Mouse (Mus musculus): ENCODE data around the gene Chkb. TPM values are rescaled to one million over a fixed set of nuclear protein-coding genes. Genes with fewer than 3 reads are reported as not detected.

Chkb gene
- polyA plus RNA-seq, 1 experiment from 2014 or later = 26.2 TPM

DNA sequence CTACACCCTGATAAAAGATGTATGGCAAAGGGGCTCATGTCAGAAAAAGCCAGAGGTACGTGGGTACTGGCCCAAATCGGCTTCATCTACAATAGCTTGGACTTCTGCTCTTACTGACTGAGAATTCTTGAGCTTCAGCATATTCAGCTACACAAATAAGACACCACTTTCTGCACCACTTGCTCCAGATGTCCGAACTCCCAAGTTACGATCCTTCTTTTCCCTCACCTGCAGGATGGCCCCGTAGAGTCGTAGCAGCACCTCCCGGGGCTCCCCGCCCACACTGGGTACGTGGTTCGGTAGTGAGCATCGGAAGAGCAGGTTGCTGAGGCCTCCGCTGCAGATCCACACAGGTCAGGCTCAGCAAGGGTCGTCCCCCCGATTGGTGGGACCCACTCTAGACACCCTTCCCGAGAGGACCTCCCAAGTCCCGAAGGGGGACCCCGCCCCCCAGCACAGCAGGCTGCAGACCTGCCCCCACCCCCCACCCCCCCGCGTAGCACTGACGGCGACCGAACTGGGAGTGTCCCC lies 822 bp downstream of the Chkb start:
- Histone ChIP-seq H3K4me1 (replicated peaks) (peaks cover 36% of the 10 kb centered on the region), H3K27ac (replicated peaks) (peak overlapping the region; percentile 100), H3K9me3 (replicated peaks) (no peaks in the 10 kb centered on the region), H3K4me2 (peak overlapping the region; percentile 90), H3K27me3 (no peaks in the 10 kb centered on the region), H3K4me3 (replicated peaks) (peak overlapping the region; percentile 85), H3K36me3 (replicated peaks) (peaks cover 27% of the 10 kb centered on the region), H3K9ac (peak overlapping the region; percentile 84)
- 8% methylated on average over 22 of the region's 22 CpGs for WGBS (ENCODE audit: insufficient replicate concordance)
- peak; percentile 1; the same call in 1 of the 2 replicates for ATAC-seq (ENCODE audit: insufficient read depth)

DNA sequence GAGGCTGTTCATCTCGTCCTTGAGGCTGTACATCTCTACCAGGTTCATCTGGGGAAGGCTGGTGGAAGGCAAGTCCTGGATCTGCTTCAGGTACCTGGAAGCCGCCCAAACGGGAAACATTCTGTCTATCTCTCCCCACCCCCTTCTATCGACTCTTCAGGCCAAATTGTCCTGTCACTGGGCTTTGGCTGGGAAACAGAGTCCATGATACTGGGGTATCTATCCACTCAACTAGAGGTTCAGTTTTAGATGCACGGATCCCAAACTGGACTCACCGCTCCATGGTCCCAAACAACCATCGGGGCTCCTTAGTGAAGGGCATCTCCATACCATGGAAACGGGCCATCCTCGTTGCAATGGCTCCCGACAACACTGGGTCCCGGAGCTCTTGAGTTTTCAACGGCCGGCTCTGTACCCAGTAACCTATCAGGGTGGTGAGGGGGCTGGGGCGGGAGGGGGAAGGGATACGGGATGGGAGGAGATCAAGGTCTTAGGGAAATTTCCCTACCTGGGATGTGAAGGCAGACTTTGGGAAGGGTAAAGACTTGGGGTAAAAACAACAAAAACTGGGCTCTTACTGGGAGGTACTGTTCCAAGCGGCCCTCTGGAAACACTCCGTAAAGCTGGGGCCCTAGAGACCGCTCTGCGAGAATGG lies 1.4 kb downstream of the Chkb start:
- Histone ChIP-seq H3K9me3 (replicated peaks) (no peaks in the 10 kb centered on the region), H3K36me3 (replicated peaks) (peaks cover 27% of the 10 kb centered on the region), H3K4me1 (replicated peaks) (peaks cover 36% of the 10 kb centered on the region), H3K4me3 (replicated peaks) (peak overlapping the region; percentile 85), H3K27ac (replicated peaks) (no peak overlapping the region; the same call in 1 of the 2 replicates), H3K4me2 (peak overlapping the region; percentile 90), H3K27me3 (no peaks in the 10 kb centered on the region), H3K9ac (peak overlapping the region; percentile 84)
- 84% methylated on average over 19 of the region's 19 CpGs for WGBS (ENCODE audit: insufficient replicate concordance)
- no peak for ATAC-seq (ENCODE audit: insufficient read depth)

- H3K9ac ChIP-seq = no peak overlapping the region
- no peaks in the 10 kb centered on the region for H3K27me3 ChIP-seq
- H3K9me3 ChIP-seq (replicated peaks) = no peaks in the 10 kb centered on the region
- H3K36me3 ChIP-seq (replicated peaks) = peaks cover 27% of the 10 kb centered on the region
- H3K4me1 ChIP-seq (replicated peaks) = peaks cover 36% of the 10 kb centered on the region
- WGBS (ENCODE audit: insufficient replicate concordance) = 84% methylated on average over 10 of the region's 10 CpGs
- no peak overlapping the region for H3K27ac ChIP-seq (replicated peaks)
- no peak for ATAC-seq (ENCODE audit: insufficient read depth)
- no peak overlapping the region for H3K4me3 ChIP-seq (replicated peaks)
- H3K4me2 ChIP-seq = no peak overlapping the region
Measured at GRCm38 (mm10) chr15:89426716-89427115, 3.0 kb downstream of the Chkb start.

DNA sequence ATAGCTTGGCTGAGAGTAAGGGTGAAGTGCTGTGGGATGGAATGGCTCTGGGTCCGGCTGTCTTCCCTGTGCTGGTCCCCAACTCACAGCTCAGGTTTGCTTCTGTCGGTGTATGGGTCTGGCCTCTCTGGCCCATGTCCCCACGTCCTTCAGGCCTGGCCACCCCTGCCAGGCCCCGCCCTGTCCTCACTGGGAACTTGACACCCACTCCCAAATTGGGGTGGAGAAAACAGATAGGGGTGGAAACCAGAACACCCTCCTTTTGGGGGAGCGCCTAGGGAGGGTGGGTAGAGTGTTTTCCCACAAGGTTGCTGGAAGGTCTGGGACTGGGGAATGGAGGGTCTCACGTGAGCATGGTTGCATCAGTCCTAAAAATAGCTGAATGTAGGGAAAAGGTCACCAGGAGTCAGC lies 4.0 kb downstream of the Chkb start, which contains the start of gene Cpt1b:
TSS of gene Cpt1b (minus strand) at position 153 of the 411 bp plus-strand sequence.
- no peak within 1 kb of the TSS for H3K9ac ChIP-seq
- peak within 1 kb of the TSS; percentile 47 for H3K4me2 ChIP-seq

DNA sequence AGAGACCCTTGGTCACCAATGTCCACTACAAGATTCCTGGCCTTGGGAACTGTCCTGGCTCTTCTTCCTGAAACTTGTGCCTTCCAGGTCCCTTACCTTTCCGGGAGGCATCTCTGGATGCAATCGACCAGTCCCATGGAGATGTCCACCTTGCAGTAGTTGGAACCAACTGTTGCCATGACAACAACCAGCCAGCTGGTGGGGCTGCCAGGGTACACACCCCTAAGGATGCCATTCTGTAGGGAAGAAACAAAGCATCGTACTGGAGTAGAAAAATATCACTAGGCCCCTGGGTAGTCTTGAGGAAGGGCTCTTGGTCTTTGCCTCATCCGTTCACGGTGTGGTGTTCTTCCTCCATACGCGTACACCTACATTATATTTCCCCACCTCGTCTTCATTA lies 5.1 kb downstream of the Chkb start:
- Histone ChIP-seq H3K9me3 (replicated peaks) (no peaks in the 10 kb centered on the region), H3K27me3 (no peaks in the 10 kb centered on the region), H3K36me3 (replicated peaks) (peaks cover 30% of the 10 kb centered on the region), H3K9ac (no peak overlapping the region), H3K27ac (replicated peaks) (no peak overlapping the region), H3K4me1 (replicated peaks) (peaks cover 20% of the 10 kb centered on the region), H3K4me3 (replicated peaks) (no peak overlapping the region), H3K4me2 (no peak overlapping the region)
- 71% methylated on average over 8 of the region's 8 CpGs for WGBS (ENCODE audit: insufficient replicate concordance)
- ATAC-seq (ENCODE audit: insufficient read depth) = no peak

More for the DNA sequence above, 4.0 kb downstream of the Chkb start, which contains the start of gene Cpt1b:
- H3K9me3 ChIP-seq (replicated peaks) = no peaks in the 10 kb centered on the region
- WGBS (ENCODE audit: insufficient replicate concordance) = 57% methylated on average over 6 of the region's 6 CpGs
- no peaks in the 10 kb centered on the region for H3K27me3 ChIP-seq
- H3K4me1 ChIP-seq (replicated peaks) = peaks cover 27% of the 10 kb centered on the region
- 0 out of 2 replicates have a peak within 1 kb of the TSS, but pooled peaks have one; percentile 41 for H3K27ac ChIP-seq (replicated peaks)
- H3K4me3 ChIP-seq (replicated peaks) = no peak within 1 kb of the TSS
- peaks cover 27% of the 10 kb centered on the region for H3K36me3 ChIP-seq (replicated peaks)
- no peak for ATAC-seq (ENCODE audit: insufficient read depth)

DNA sequence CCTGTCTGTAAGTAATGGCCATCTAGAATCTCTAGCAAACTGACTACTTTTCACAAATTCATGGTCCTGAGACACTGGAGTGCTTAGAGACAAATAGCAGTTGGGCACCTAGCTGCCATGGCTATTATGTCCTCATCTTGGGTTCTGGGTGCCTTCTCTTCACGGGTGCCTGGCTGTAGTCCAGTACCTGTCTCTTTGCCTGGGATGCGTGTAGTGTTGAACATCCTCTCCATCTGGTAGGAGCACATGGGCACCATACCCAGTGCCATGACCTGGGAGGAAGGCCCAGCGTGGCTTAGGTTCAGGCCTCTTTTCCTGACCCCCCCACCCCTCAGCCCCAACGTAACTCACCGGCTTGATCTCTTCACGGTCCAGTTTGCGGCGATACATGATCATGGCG lies 7.8 kb downstream of the Chkb start:
- Histone ChIP-seq H3K4me3 (replicated peaks) (no peak overlapping the region), H3K27ac (replicated peaks) (no peak overlapping the region), H3K9ac (no peak overlapping the region), H3K4me2 (no peak overlapping the region), H3K4me1 (replicated peaks) (peaks cover 9% of the 10 kb centered on the region), H3K27me3 (no peaks in the 10 kb centered on the region), H3K36me3 (replicated peaks) (peaks cover 29% of the 10 kb centered on the region), H3K9me3 (replicated peaks) (no peaks in the 10 kb centered on the region)
- ATAC-seq (ENCODE audit: insufficient read depth) = no peak
- WGBS (ENCODE audit: insufficient replicate concordance) = 89% methylated on average over 9 of the region's 9 CpGs

DNA sequence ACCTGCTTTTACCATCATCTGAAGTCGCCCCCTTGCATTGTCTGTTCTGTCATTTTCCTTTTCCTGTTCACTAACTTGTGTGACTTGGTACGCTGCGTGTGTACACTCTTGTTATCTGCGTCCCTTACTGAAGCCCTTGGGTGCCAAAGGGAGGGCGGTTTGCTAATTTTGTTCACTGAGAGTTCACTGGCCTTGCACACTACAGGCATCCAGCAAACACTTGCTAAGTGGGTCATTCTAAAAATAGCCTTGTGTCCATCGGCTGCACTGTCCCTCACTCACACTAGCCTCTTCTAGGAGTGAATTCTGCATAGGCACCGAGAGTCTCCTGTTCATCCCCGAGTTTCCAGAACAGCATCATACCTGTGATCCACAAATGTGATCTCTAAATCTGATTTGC lies 14.4 kb downstream of the Chkb start:
- no peak for ATAC-seq (ENCODE audit: insufficient read depth)
- WGBS (ENCODE audit: insufficient replicate concordance) = 76% methylated on average over 8 of the region's 8 CpGs

GRCm38 (mm10) chr15:89410118-89410517 lies 19.6 kb downstream of the Chkb start, which contains the start of gene Syce3:
Syce3 (minus strand) TSS chr15:89410503.
- Histone ChIP-seq H3K9me3 (replicated peaks) (no peaks in the 10 kb centered on the region), H3K27ac (replicated peaks) (no peak within 1 kb of the TSS), H3K4me1 (replicated peaks) (no peaks in the 10 kb centered on the region), H3K4me3 (replicated peaks) (no peak within 1 kb of the TSS), H3K36me3 (replicated peaks) (no peaks in the 10 kb centered on the region), H3K9ac (no peak within 1 kb of the TSS), H3K27me3 (no peaks in the 10 kb centered on the region), H3K4me2 (no peak within 1 kb of the TSS)
- no peak for ATAC-seq (ENCODE audit: insufficient read depth)
- 76% methylated on average over 24 of the region's 24 CpGs for WGBS (ENCODE audit: insufficient replicate concordance)

More for the DNA sequence above, 14.4 kb downstream of the Chkb start:
- 0 out of 2 replicates have a peak, but pooled peaks cover 16% of the 10 kb centered on the region for H3K36me3 ChIP-seq (replicated peaks)
- no peaks in the 10 kb centered on the region for H3K9me3 ChIP-seq (replicated peaks)
- no peaks in the 10 kb centered on the region for H3K4me1 ChIP-seq (replicated peaks)
- H3K4me2 ChIP-seq = no peak overlapping the region
- no peaks in the 10 kb centered on the region for H3K27me3 ChIP-seq
- H3K9ac ChIP-seq = no peak overlapping the region
- H3K4me3 ChIP-seq (replicated peaks) = no peak overlapping the region
- H3K27ac ChIP-seq (replicated peaks) = no peak overlapping the region

- Histone ChIP-seq H3K27me3 (no peaks in the 10 kb centered on the region), H3K9ac (no peak overlapping the region), H3K9me3 (replicated peaks) (no peaks in the 10 kb centered on the region), H3K4me1 (replicated peaks) (no peaks in the 10 kb centered on the region), H3K36me3 (replicated peaks) (no peaks in the 10 kb centered on the region), H3K4me2 (no peak overlapping the region), H3K27ac (replicated peaks) (no peak overlapping the region), H3K4me3 (replicated peaks) (no peak overlapping the region)
- ATAC-seq (ENCODE audit: insufficient read depth) = no peak
Measured at GRCm38 (mm10) chr15:89406691-89407090, 23.0 kb downstream of the Chkb start.

- ATAC-seq (ENCODE audit: insufficient read depth) = no peak
- no peaks in the 10 kb centered on the region for H3K27me3 ChIP-seq
- WGBS (ENCODE audit: insufficient replicate concordance) = 61% methylated on average over 10 of the region's 10 CpGs
- H3K36me3 ChIP-seq (replicated peaks) = no peaks in the 10 kb centered on the region
- no peak overlapping the region for H3K9ac ChIP-seq
- no peak overlapping the region for H3K4me3 ChIP-seq (replicated peaks)
- no peaks in the 10 kb centered on the region for H3K9me3 ChIP-seq (replicated peaks)
- no peak overlapping the region for H3K4me2 ChIP-seq
- no peaks in the 10 kb centered on the region for H3K4me1 ChIP-seq (replicated peaks)
- no peak overlapping the region for H3K27ac ChIP-seq (replicated peaks)
Measured at GRCm38 (mm10) chr15:89404831-89405623, 24.7 kb downstream of the Chkb start.

DNA sequence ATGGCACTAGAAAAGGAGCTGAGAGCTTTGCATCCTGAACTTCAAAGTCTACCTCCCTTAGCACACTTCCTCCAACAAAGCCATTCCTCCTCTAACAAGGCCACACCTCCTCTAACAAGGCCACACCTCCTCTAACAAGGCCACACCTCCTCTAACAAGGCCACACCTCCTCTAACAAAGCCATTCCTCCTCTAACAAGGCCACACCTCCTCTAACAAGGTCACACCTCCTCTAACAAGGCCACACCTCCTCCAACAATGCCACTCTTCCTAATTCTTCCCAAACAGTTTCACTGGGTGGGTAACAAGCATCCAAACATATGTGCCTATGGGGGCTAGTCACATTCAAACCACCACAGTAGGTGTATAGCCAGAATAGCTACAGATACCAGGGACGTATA lies 27.2 kb downstream of the Chkb start:
- ATAC-seq (ENCODE audit: insufficient read depth) = no peak
- no peaks in the 10 kb centered on the region for H3K36me3 ChIP-seq (replicated peaks)
- no peaks in the 10 kb centered on the region for H3K4me1 ChIP-seq (replicated peaks)
- no peak overlapping the region for H3K27ac ChIP-seq (replicated peaks)
- H3K27me3 ChIP-seq = no peaks in the 10 kb centered on the region
- 74% methylated on average over 1 of the region's 1 CpGs for WGBS (ENCODE audit: insufficient replicate concordance)
- no peak overlapping the region for H3K4me2 ChIP-seq
- H3K9ac ChIP-seq = no peak overlapping the region
- no peak overlapping the region for H3K4me3 ChIP-seq (replicated peaks)
- H3K9me3 ChIP-seq (replicated peaks) = no peaks in the 10 kb centered on the region
